Mouse (Mus musculus) gastrocnemius, postnatal 4 days (tissue): ENCODE data around the gene Galnt11. TPM values are rescaled to one million over a fixed set of nuclear protein-coding genes. Genes with fewer than 3 reads are reported as not detected.

Source experiments
- DNase-seq, 2 experiments: peaks; one replicate each; pipeline ENCODE4 v3.0.0; 2021 to 2022; ENCODE audit warnings: low spot score in 2 of 2, mixed read lengths in 2 of 2
- total RNA-seq, 2 experiments: library from RNA; stranded (reverse); gene quantifications; 2 replicates each; pipeline ENCODE4 v1.2.3; 2021

Galnt11 gene
- total RNA-seq, 2 experiments from 2014 or later, result 22.9 to 25.3 TPM

DNA sequence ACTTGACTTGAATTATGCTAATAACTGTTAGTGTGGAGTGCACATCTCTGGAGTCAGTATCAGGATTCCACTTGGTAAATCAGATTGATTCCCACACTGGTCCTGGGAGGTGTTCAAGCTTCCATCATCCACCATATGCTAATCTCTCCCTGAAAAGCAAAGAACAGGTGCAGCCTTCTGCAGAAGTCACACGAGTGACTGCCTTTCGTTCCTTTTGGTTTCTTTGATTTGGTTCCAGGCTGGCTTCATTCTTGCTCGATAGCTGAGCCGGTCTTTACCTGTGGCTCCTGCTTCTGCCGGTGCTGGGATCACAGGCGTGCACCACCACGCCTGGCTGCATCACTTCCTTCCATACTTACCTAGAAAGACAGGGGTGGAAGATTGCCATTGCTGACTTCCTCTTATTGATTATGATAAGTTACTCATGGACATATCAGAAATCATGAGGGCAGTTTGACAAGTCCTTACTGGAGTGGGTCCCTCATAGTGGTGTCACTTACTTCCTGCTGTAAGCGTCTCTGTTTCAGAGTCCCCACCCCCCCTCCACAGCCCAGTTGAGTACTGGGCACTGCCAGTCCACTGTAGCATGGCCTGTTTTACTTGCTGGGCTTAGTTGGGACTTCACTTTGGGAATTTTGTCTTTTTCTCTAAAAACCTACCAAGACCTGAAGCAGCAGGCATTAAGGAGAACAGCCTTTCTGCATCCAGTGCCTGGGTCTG is 31.3 kb downstream of the Galnt11 start:
- DNase-seq, result no peak

DNA sequence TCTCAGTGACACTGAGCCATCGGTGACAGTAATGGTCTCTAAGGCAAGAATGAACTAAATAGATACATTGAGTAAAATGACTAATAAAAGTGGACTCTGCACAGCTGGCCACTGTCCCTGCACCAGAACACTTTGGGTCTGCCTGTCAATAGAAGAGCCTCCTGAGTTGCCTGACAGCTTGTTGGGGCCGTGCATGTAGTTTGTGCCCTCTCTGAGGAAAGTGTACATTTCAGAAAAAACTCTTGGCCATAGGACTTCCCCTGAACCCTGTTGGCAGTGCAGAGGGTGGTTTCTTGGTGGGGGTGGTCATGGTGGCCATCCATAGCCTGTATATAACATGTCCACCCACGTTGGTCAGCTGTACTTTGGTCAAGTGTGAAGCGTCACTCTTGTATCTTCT is 32.8 kb downstream of the Galnt11 start:
- DNase-seq, result no peak

DNA sequence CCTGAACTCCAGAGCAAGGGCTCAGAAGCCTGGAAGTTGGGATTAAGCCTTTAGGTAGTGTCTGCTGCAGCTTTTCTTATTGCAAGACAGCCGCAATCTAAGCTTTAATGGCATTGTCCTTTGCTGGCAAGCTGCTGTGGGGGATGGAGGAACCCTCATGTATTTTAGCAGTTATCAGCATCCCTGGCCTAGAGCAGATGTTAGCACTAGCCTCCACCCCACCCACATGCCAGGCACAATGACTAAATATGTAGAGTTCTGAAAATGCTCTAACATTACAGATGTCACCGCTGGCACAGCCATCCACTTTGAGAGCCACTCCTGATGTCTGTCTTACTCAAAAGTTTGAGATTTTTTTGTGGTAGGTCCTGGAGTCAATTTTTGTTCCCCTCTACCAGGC is 35.0 kb downstream of the Galnt11 start:
- DNase-seq, result no peak

DNA sequence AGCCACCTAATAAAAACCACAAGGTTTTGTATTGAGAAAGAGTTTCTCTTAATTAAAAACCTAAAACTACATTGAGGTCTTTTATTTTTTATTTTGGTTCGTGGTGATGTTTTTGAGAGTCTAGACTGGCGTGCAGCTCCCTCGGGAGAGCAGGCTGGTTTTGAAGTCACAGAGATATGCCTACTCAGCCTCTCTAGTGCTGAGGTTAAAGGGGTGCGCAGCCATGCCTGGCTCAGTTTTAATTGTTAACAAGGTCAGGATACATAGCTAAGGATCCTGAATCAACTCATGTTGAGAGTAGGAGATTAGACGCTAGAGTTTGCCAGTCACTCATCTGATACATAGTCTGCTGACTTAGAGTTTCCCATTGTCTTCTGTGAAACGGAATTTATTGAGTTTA is 39.7 kb downstream of the Galnt11 start:
- no peak for DNase-seq

DNA sequence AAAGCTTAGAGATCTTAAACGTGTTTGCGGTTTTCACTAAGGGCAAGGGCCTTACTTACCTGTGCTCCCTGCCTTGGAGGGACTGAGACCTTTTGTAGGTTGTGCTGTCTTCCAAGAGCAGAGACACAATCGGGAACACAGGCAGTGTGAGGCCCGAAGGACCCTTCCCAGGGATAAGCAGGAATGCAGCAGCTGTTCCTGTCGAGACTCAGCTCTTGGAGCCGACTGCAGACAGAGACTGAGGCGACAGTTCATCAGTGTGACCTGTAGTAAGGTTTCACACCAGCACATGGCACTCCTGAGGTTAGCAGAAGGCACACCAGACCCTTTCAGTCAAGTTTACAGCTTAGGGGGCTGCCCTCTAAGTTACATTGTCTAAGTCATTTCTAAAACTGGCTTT is 40.6 kb downstream of the Galnt11 start:
- no peak for DNase-seq

DNA sequence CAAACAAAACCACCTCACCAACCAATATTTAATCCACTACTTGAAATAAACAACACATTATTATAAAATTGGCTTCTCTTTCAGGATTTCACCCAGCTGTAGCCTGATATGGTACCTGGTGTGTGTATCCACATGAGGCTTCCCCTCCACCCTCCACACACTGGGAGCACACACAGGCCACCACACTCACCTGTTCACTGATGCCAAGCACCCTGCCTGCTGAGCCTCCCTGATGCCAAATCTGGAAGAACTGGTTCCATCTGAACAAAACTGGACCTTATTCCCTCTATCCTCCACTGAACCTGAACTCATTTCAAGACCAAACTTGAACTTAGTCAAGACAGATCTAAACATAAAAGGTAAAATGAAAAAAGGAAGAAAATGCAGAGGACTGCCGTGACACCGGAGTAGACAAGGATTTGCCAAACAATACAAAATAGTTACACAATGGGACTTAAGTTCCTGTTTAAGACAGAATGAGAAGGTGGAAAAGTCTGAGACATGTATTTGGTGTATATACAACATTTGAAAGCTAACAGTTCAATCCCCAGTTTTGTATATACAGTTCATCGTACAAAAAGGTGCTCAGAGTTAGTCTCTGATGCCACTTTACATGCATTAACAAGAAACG is 46.7 kb downstream of the Galnt11 start:
- no peak for DNase-seq

DNA sequence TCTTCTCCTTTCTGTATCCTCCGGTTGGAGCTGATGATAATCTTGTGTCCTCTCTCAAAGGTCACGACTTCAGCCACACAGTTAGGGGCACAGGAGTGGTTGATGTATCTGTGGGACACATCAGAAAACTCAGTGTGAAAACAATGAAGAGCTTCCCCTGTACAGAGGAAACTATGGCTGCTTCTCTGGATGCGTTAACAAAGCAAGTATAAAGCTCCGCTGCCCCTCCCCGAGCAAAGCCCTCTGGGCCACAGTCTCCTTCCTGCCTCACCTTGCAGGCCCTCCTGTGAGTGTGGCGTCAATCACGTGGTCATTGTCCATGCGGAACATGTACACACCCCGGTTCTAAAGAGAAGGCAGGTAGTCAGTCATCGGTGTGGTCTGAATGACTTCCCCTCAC is 53.9 kb downstream of the Galnt11 start:
- no peak for DNase-seq

DNA sequence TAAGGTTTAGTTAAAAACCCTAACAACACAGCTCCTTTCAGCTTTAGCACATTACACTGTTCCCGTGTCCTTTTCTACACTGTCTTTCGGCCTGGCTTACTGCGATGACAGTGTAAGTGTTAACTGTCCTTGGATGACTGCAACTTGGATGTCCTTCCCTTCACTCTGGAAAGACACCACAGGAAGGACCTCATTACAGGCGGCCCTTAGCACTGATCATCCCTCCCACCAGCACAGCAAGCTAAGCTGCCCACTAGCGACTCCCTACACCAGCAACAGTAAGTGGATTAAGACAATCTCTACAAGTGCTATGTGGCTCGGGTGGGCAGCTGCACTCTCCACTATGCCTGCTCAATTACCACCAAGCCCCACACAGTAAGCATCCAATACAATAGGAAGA is 54.7 kb downstream of the Galnt11 start:
- DNase-seq, result no peak

DNA sequence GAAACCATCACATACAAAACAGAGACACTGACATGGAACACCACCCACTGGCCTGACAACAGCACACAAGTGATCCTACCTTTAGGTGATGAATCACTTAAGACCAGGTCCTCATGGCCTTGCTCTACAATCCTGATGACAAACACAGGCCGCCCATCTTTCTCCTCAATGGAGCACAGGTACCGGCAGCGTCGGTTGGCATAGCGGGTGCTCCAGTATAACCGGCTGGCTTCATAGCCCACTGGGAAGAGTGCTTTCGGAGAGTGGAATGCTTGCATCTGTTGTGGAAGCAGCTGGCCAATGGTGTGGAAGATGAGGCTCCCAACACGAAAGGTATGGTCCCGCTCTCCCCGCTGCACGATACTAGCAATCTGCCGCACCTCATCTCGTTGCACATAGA is 62.3 kb downstream of the Galnt11 start:
- no peak for DNase-seq

DNA sequence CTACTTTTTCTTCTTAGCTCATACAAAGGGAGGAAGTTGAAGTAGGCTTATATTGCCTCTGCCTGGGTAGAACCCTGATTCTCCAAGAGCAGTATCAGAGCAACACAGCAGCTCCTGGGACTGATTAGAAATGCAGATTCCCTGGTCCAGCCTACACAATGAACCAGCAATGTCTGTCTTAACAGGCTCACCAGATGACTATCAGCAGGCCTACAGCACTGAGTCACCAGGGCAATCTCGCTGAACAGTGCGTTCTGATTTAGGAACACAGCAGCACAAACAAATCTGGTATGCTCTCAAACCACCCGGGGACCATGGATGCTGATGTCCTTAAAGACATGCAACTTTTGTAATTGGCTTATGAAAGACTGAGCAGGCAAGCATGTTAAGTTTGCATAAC is 75.1 kb downstream of the Galnt11 start:
- no peak for DNase-seq

DNA sequence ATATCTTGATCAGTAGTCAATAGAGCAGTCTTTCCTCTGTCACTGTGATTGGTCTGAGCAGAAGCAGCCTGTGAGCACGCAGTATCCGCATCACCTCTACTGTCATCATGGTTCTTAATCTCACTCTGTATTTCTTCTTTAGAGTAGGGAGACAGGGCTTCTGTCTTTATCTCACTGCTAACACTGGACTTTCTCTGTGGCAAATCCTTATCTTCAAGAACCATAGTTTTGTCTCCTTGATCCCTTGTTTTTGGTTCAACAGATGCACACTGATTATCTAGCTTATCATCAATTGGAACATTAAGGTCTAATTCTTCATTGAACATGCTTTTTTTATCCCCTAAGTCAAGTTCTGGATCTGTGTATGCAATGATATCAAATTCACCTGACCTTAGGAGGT is 88.5 kb downstream of the Galnt11 start:
- no peak for DNase-seq

DNA sequence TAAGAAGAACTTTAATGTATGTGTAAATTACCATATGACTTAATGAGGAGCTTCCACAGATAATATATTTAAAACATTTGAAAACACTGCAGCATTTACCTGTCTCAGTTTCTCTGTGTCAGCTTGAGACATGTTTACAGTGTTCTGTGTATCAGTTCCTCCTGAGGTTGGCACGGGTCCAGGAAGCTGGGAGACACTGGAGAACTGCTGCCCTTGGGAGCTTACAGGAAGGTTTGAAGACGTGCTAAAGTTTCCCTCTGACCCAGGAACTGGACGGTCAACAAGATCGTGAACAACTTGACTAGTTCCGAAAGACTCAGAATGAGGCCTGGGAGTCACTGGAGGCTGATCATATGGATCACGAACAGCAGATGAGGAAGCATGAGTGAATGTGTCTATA is 92.2 kb downstream of the Galnt11 start:
- DNase-seq, result no peak

Other genes with a start within 250 kb of the Galnt11 start
- gene Prkag2, start 121.3 kb upstream of the Galnt11 start, total RNA-seq, result 10 to 100 TPM; 19.7 to 23.8 TPM
- gene Galntl5, start 40.4 kb upstream of the Galnt11 start, total RNA-seq, result not detected
- not detected for gene E130116L18Rik, start 1.2 kb downstream of the Galnt11 start, total RNA-seq